Mouse (Mus musculus) lung, postnatal 14 days (tissue): ENCODE measurements around the gene Amph.
A peak's percentile ranks its signal among the peaks of the same experiment; 100 is the strongest.
"Not testable (repeated sequence)": the region's sequence is repeated elsewhere in the genome, so short reads cannot be mapped to it uniquely, and the experiment has no call there.

ENCODE experiments used
- DNase-seq: peaks from one replicate; pipeline ENCODE4 v3.0.0; 2021

The Amph gene

GRCm38 (mm10) chr13:18948171-18949028 is at the start of gene Amph:
Amph (plus strand) TSS chr13:18948205.
- DNase-seq, result peak; percentile 67

- DNase-seq, result no peak
Observed at GRCm38 (mm10) chr13:18903623-18904022, 44.4 kb upstream of the Amph start.

GRCm38 (mm10) chr13:18914774-18915173 is 33.2 kb upstream of the Amph start:
- no peak for DNase-seq

GRCm38 (mm10) chr13:18933191-18933590 is 14.8 kb upstream of the Amph start:
- DNase-seq, result not testable (repeated sequence)

- DNase-seq, result no peak
Observed at GRCm38 (mm10) chr13:18947686-18948085, 319 bp upstream of the Amph start.

- DNase-seq, result no peak
Observed at GRCm38 (mm10) chr13:18949029-18949350, 985 bp downstream of the Amph start.

GRCm38 (mm10) chr13:18949626-18950200 is 1.7 kb downstream of the Amph start:
- no peak for DNase-seq

GRCm38 (mm10) chr13:18953575-18953974 is 5.6 kb downstream of the Amph start:
- no peak for DNase-seq

GRCm38 (mm10) chr13:18956065-18956913 is 8.3 kb downstream of the Amph start:
- DNase-seq, result no peak

- no peak for DNase-seq
Observed at GRCm38 (mm10) chr13:18957028-18957427, 9.0 kb downstream of the Amph start.

GRCm38 (mm10) chr13:18972571-18972970 is 24.6 kb downstream of the Amph start:
- DNase-seq, result no peak

- no peak for DNase-seq
Observed at GRCm38 (mm10) chr13:18974351-18974750, 26.3 kb downstream of the Amph start.

GRCm38 (mm10) chr13:18987266-18987665 is 39.3 kb downstream of the Amph start:
- no peak for DNase-seq

- DNase-seq, result no peak
Observed at GRCm38 (mm10) chr13:18988323-18988722, 40.3 kb downstream of the Amph start.

- no peak for DNase-seq
Observed at GRCm38 (mm10) chr13:18989185-18989714, 41.2 kb downstream of the Amph start.

- DNase-seq, result no peak
Observed at GRCm38 (mm10) chr13:19002502-19002901, 54.5 kb downstream of the Amph start.

GRCm38 (mm10) chr13:19004406-19004805 is 56.4 kb downstream of the Amph start:
- no peak for DNase-seq

GRCm38 (mm10) chr13:19008440-19008839 is 60.4 kb downstream of the Amph start:
- no peak for DNase-seq

- no peak for DNase-seq
Observed at GRCm38 (mm10) chr13:19014825-19015375, 66.9 kb downstream of the Amph start.

GRCm38 (mm10) chr13:19021529-19021928 is 73.5 kb downstream of the Amph start:
- DNase-seq, result no peak

- DNase-seq, result no peak
Observed at GRCm38 (mm10) chr13:19022310-19022709, 74.3 kb downstream of the Amph start.

GRCm38 (mm10) chr13:19025091-19025688 is 77.2 kb downstream of the Amph start:
- no peak for DNase-seq

- no peak for DNase-seq
Observed at GRCm38 (mm10) chr13:19025906-19026305, 77.9 kb downstream of the Amph start.
